Mouse (Mus musculus): ENCODE measurements around the gene Procr. TPM values are rescaled to one million over a fixed set of nuclear protein-coding genes. Genes with fewer than 3 reads are reported as not detected.
"Not testable (repeated sequence)": the region's sequence is repeated elsewhere in the genome, so short reads cannot be mapped to it uniquely, and the experiment has no call there.

The Procr gene
- polyA plus RNA-seq, 1 experiment from 2014 or later: 9.1 TPM

GRCm38 (mm10) chr2:155724526-155724925 is 26.4 kb upstream of the Procr start:
- no peak overlapping the region for H3K27ac ChIP-seq (replicated peaks; ENCODE audit: low read depth, low read length)
- DNase-seq (ENCODE audit: low spot score) (no peak), ATAC-seq (ENCODE audit: low read depth) (no peak)
- no peaks in the 10 kb centered on the region for H3K9me3 ChIP-seq (ENCODE audit: control insufficient read depth, low read length)
- H3K9ac ChIP-seq (ENCODE audit: low read depth, low read length): no peak overlapping the region
- H3K4me3 ChIP-seq (ENCODE audit: low read depth, low read length): no peak overlapping the region
- WGBS: 88% methylated on average over 6 of the region's 6 CpGs
- no peaks in the 10 kb centered on the region for H3K27me3 ChIP-seq (replicated peaks; ENCODE audit: control insufficient read depth, insufficient read depth, low read length)
- H3K36me3 ChIP-seq (ENCODE audit: control insufficient read depth, insufficient read depth, low read length): peaks cover 19% of the 10 kb centered on the region; the same call in 1 of the 2 replicates
- no peak overlapping the region for H3K4me2 ChIP-seq (ENCODE audit: low read depth, low read length)
- H3K4me1 ChIP-seq (ENCODE audit: control insufficient read depth, insufficient read depth, low read length): peaks cover 7% of the 10 kb centered on the region

- 83% methylated on average over 7 of the region's 7 CpGs for WGBS
- no peak overlapping the region for H3K4me2 ChIP-seq (ENCODE audit: low read depth, low read length)
- H3K9me3 ChIP-seq (ENCODE audit: control insufficient read depth, low read length): no peaks in the 10 kb centered on the region
- no peak overlapping the region for H3K9ac ChIP-seq (ENCODE audit: low read depth, low read length)
- peaks cover 7% of the 10 kb centered on the region for H3K4me1 ChIP-seq (ENCODE audit: control insufficient read depth, insufficient read depth, low read length)
- no peak overlapping the region for H3K27ac ChIP-seq (replicated peaks; ENCODE audit: low read depth, low read length)
- no peak for ATAC-seq (ENCODE audit: low read depth)
- no peak overlapping the region for H3K4me3 ChIP-seq (ENCODE audit: low read depth, low read length)
- no peaks in the 10 kb centered on the region for H3K27me3 ChIP-seq (replicated peaks; ENCODE audit: control insufficient read depth, insufficient read depth, low read length)
- H3K36me3 ChIP-seq (ENCODE audit: control insufficient read depth, insufficient read depth, low read length): peaks cover 10% of the 10 kb centered on the region; the same call in 1 of the 2 replicates
- no peak for DNase-seq (ENCODE audit: low spot score)
These were observed 24.6 kb upstream of the Procr start for GRCm38 (mm10) chr2:155726302-155726701.

GRCm38 (mm10) chr2:155727764-155728395 is 23.0 kb upstream of the Procr start:
- peaks cover 9% of the 10 kb centered on the region; the same call in 1 of the 2 replicates for H3K36me3 ChIP-seq (ENCODE audit: control insufficient read depth, insufficient read depth, low read length)
- no peak overlapping the region for H3K27ac ChIP-seq (replicated peaks; ENCODE audit: low read depth, low read length)
- H3K4me2 ChIP-seq (ENCODE audit: low read depth, low read length): peak overlapping the region; percentile 96
- no peaks in the 10 kb centered on the region for H3K9me3 ChIP-seq (ENCODE audit: control insufficient read depth, low read length)
- H3K4me1 ChIP-seq (ENCODE audit: control insufficient read depth, insufficient read depth, low read length): peaks cover 7% of the 10 kb centered on the region
- DNase-seq (ENCODE audit: low spot score) (no peak), ATAC-seq (ENCODE audit: low read depth) (no peak)
- WGBS: 80% methylated on average over 7 of the region's 7 CpGs
- H3K4me3 ChIP-seq (ENCODE audit: low read depth, low read length): no peak overlapping the region
- H3K9ac ChIP-seq (ENCODE audit: low read depth, low read length): no peak overlapping the region
- no peaks in the 10 kb centered on the region for H3K27me3 ChIP-seq (replicated peaks; ENCODE audit: control insufficient read depth, insufficient read depth, low read length)

GRCm38 (mm10) chr2:155728742-155729141 is 22.2 kb upstream of the Procr start:
- no peaks in the 10 kb centered on the region for H3K27me3 ChIP-seq (replicated peaks; ENCODE audit: control insufficient read depth, insufficient read depth, low read length)
- H3K4me1 ChIP-seq (ENCODE audit: control insufficient read depth, insufficient read depth, low read length): peaks cover 7% of the 10 kb centered on the region
- ATAC-seq (ENCODE audit: low read depth) (no peak), DNase-seq (ENCODE audit: low spot score) (no peak)
- peak overlapping the region; percentile 77 for H3K4me3 ChIP-seq (ENCODE audit: low read depth, low read length)
- peak overlapping the region; percentile 72 for H3K9ac ChIP-seq (ENCODE audit: low read depth, low read length)
- H3K36me3 ChIP-seq (ENCODE audit: control insufficient read depth, insufficient read depth, low read length): 0 out of 2 replicates have a peak, but pooled peaks cover 2% of the 10 kb centered on the region
- H3K4me2 ChIP-seq (ENCODE audit: low read depth, low read length): peak overlapping the region; percentile 96
- no peak overlapping the region for H3K27ac ChIP-seq (replicated peaks; ENCODE audit: low read depth, low read length)
- H3K9me3 ChIP-seq (ENCODE audit: control insufficient read depth, low read length): no peaks in the 10 kb centered on the region
- 8% methylated on average over 15 of the region's 15 CpGs for WGBS

GRCm38 (mm10) chr2:155729158-155729645 is 21.7 kb upstream of the Procr start, which contains the start of gene Edem2:
Edem2 (minus strand) TSS chr2:155729475.
- H3K27me3 ChIP-seq (replicated peaks; ENCODE audit: control insufficient read depth, insufficient read depth, low read length): no peaks in the 10 kb centered on the region
- no peak within 1 kb of the TSS for H3K27ac ChIP-seq (replicated peaks; ENCODE audit: low read depth, low read length)
- peak within 1 kb of the TSS; percentile 72 for H3K9ac ChIP-seq (ENCODE audit: low read depth, low read length)
- peak; percentile 96 for ATAC-seq (ENCODE audit: low read depth)
- peaks cover 7% of the 10 kb centered on the region for H3K4me1 ChIP-seq (ENCODE audit: control insufficient read depth, insufficient read depth, low read length)
- H3K4me3 ChIP-seq (ENCODE audit: low read depth, low read length): peak within 1 kb of the TSS; percentile 77
- under 1% methylated on average over 24 of the region's 33 CpGs for WGBS
- H3K36me3 ChIP-seq (ENCODE audit: control insufficient read depth, insufficient read depth, low read length): no peaks in the 10 kb centered on the region
- H3K9me3 ChIP-seq (ENCODE audit: control insufficient read depth, low read length): no peaks in the 10 kb centered on the region
- DNase-seq (ENCODE audit: low spot score): peak; percentile 96
- peak within 1 kb of the TSS; percentile 96 for H3K4me2 ChIP-seq (ENCODE audit: low read depth, low read length)

- no peak overlapping the region for H3K4me3 ChIP-seq (ENCODE audit: low read depth, low read length)
- H3K36me3 ChIP-seq (ENCODE audit: control insufficient read depth, insufficient read depth, low read length): no peaks in the 10 kb centered on the region
- no peak overlapping the region for H3K27ac ChIP-seq (replicated peaks; ENCODE audit: low read depth, low read length)
- H3K4me2 ChIP-seq (ENCODE audit: low read depth, low read length): no peak overlapping the region
- DNase-seq (ENCODE audit: low spot score) (peak; percentile 14), ATAC-seq (ENCODE audit: low read depth) (no peak)
- H3K9me3 ChIP-seq (ENCODE audit: control insufficient read depth, low read length): no peaks in the 10 kb centered on the region
- no peak overlapping the region for H3K9ac ChIP-seq (ENCODE audit: low read depth, low read length)
- H3K27me3 ChIP-seq (replicated peaks; ENCODE audit: control insufficient read depth, insufficient read depth, low read length): no peaks in the 10 kb centered on the region
- no peaks in the 10 kb centered on the region for H3K4me1 ChIP-seq (ENCODE audit: control insufficient read depth, insufficient read depth, low read length)
- WGBS: 63% methylated on average over 5 of the region's 5 CpGs
These were observed 15.8 kb upstream of the Procr start for GRCm38 (mm10) chr2:155735080-155735479.

GRCm38 (mm10) chr2:155735766-155736165 is 15.2 kb upstream of the Procr start, which contains the start of gene Gm17581:
Gm17581 (minus strand) TSS chr2:155735866.
- not testable (repeated sequence) for DNase-seq (ENCODE audit: low spot score); H3K27ac ChIP-seq (replicated peaks; ENCODE audit: low read depth, low read length); H3K4me3 ChIP-seq (ENCODE audit: low read depth, low read length); H3K9me3 ChIP-seq (ENCODE audit: control insufficient read depth, low read length); H3K4me2 ChIP-seq (ENCODE audit: low read depth, low read length); H3K9ac ChIP-seq (ENCODE audit: low read depth, low read length); H3K36me3 ChIP-seq (ENCODE audit: control insufficient read depth, insufficient read depth, low read length); ATAC-seq (ENCODE audit: low read depth); H3K4me1 ChIP-seq (ENCODE audit: control insufficient read depth, insufficient read depth, low read length); H3K27me3 ChIP-seq (replicated peaks; ENCODE audit: control insufficient read depth, insufficient read depth, low read length)
- WGBS: 81% methylated on average over 5 of the region's 5 CpGs

- Histone ChIP-seq H3K9me3 (ENCODE audit: control insufficient read depth, low read length) (no peaks in the 10 kb centered on the region), H3K4me1 (ENCODE audit: control insufficient read depth, insufficient read depth, low read length) (no peaks in the 10 kb centered on the region), H3K4me3 (ENCODE audit: low read depth, low read length) (no peak overlapping the region), H3K27ac (replicated peaks; ENCODE audit: low read depth, low read length) (no peak overlapping the region), H3K9ac (ENCODE audit: low read depth, low read length) (no peak overlapping the region), H3K36me3 (ENCODE audit: control insufficient read depth, insufficient read depth, low read length) (no peaks in the 10 kb centered on the region), H3K4me2 (ENCODE audit: low read depth, low read length) (no peak overlapping the region), H3K27me3 (replicated peaks; ENCODE audit: control insufficient read depth, insufficient read depth, low read length) (no peaks in the 10 kb centered on the region)
- WGBS: 70% methylated on average over 6 of the region's 6 CpGs
- ATAC-seq (ENCODE audit: low read depth): no peak
- no peak for DNase-seq (ENCODE audit: low spot score)
These were observed 14.0 kb upstream of the Procr start for GRCm38 (mm10) chr2:155736936-155737335.

- Histone ChIP-seq H3K27ac (replicated peaks; ENCODE audit: low read depth, low read length) (no peak overlapping the region), H3K4me2 (ENCODE audit: low read depth, low read length) (no peak overlapping the region), H3K4me1 (ENCODE audit: control insufficient read depth, insufficient read depth, low read length) (no peaks in the 10 kb centered on the region), H3K9ac (ENCODE audit: low read depth, low read length) (no peak overlapping the region), H3K27me3 (replicated peaks; ENCODE audit: control insufficient read depth, insufficient read depth, low read length) (no peaks in the 10 kb centered on the region), H3K36me3 (ENCODE audit: control insufficient read depth, insufficient read depth, low read length) (no peaks in the 10 kb centered on the region), H3K9me3 (ENCODE audit: control insufficient read depth, low read length) (no peaks in the 10 kb centered on the region), H3K4me3 (ENCODE audit: low read depth, low read length) (no peak overlapping the region)
- 74% methylated on average over 9 of the region's 9 CpGs for WGBS
- DNase-seq (ENCODE audit: low spot score) (no peak), ATAC-seq (ENCODE audit: low read depth) (no peak)
These were observed 13.1 kb upstream of the Procr start for GRCm38 (mm10) chr2:155737803-155738202.
